Mouse (Mus musculus): ENCODE data around the gene Sema5b. TPM values are rescaled to one million over a fixed set of nuclear protein-coding genes. Genes with fewer than 3 reads are reported as not detected.

Sema5b gene
- polyA plus RNA-seq, 1 experiment: not detected

DNA sequence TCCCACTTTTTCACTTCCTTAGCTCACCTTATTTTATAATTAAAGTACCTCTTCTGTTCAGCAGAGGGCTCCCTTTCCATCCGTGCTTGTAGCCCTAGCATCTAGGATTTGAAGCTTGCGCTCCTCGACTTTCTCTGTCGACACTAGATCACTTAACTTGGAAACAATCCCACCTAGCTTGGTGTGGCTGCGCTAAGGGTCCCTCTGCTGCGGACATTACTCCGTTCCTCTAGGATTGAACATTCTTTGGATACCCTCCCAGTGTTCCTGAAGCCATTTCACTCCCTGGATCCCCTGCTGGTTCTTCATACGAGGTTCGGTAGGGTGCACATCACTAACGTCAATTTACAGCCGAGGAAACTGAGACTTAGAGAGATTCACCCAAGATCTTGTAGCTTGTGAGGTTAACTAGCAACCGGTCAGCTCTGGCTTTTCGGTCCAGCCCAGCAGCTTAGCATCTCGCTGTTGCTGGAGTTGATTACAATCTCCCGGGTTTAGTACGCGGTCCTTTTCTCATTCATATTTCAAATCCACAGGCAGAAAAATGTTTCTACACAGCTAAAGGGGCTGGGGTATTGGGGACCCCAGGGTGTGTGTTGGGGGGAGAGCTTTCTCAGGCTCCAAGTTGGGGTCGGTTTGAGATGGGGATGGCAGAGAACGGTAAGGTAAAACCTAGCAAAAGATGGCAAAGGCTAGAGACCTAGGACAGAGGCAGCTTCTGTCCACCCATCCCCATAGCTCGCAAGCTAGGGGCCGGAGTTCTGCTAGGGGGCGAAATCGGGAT is 420 bp upstream of the Sema5b start:
- Histone ChIP-seq H3K27ac (ENCODE audit: control insufficient read depth, insufficient read depth, low read depth, low read length, poor library complexity) (no peak overlapping the region; the same call in 1 of the 2 replicates), H3K4me3 (replicated peaks; ENCODE audit: control insufficient read depth, low read depth, low read length) (no peak overlapping the region), H3K4me1 (ENCODE audit: control insufficient read depth, insufficient read depth, low read length) (no peaks in the 10 kb centered on the region; the same call in 1 of the 2 replicates)
- TF ChIP-seq CTCF (IDR thresholded peaks at IDR 0.05; ENCODE audit: control insufficient read depth, insufficient read depth, low read length) (no peak), POLR2A (IDR thresholded peaks at IDR 0.05; ENCODE audit: borderline replicate concordance, control insufficient read depth, low read depth, low read length) (no peak)
- WGBS: 3% methylated on average over 23 of the region's 23 CpGs

DNA sequence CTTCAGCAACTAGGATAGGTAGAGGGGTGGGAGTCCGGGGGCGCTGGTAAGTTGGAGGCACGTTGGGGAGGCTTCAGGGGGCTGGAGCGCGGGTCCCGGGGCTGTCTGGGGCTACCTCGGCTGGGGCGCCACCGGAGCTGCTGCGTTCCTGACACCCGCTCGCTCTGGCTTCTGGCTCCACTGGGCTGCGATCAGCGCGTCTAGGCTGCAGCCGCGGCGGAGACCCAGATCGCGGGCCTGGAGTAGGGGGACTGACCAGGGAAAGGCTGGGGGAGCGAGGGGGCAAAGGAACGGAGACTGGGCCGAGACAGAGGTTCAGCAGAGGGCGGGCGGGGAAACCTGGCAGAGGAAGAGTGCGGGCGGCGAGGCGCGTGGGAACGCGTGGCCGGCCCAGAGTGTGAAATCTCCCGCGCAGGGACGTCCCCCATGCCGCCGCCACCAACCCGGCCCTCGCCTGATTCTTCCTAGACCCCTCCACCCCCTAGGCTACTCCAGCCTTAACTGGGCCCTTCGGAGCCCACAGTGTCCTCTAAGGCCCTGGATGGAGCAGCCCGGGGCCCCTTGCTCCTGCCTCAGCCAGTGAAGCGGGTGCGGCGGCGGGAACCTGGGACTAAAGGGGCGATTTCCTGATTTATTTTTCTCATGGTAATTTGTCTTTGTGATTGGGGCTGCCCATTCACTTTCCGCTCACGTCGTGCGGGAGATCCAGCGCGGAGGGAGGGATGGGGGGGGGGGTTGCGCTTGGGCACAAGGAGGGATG is 896 bp downstream of the Sema5b start:
- Histone ChIP-seq H3K4me3 (replicated peaks; ENCODE audit: control insufficient read depth, low read depth, low read length) (no peak overlapping the region), H3K27ac (ENCODE audit: control insufficient read depth, insufficient read depth, low read depth, low read length, poor library complexity) (no peak overlapping the region; the same call in 1 of the 2 replicates), H3K4me1 (ENCODE audit: control insufficient read depth, insufficient read depth, low read length) (no peaks in the 10 kb centered on the region; the same call in 1 of the 2 replicates)
- TF ChIP-seq CTCF (IDR thresholded peaks at IDR 0.05; ENCODE audit: control insufficient read depth, insufficient read depth, low read length) (no peak), POLR2A (IDR thresholded peaks at IDR 0.05; ENCODE audit: borderline replicate concordance, control insufficient read depth, low read depth, low read length) (no peak)
- 4% methylated on average over 54 of the region's 54 CpGs for WGBS

DNA sequence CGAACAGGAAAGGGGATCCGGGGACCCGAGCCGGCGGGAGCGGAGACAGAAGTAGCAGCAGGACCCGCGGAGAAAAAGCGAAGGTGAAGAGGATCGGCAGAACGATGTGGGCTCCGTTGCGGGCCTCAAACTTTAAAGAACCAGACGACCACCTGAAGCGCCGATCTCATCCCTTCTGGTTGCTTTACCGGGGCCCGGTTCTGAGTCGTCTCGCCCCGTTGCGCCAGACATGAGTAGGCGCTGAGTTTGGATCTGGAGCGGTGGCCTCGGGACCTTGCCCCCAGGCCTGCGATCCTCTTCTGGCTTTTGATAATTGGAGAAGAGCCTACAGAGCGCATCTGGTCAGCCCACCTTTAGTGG is 1.5 kb downstream of the Sema5b start:
- no peak overlapping the region for H3K4me3 ChIP-seq (replicated peaks; ENCODE audit: control insufficient read depth, low read depth, low read length)
- TF ChIP-seq CTCF (IDR thresholded peaks at IDR 0.05; ENCODE audit: control insufficient read depth, insufficient read depth, low read length) (no peak), POLR2A (IDR thresholded peaks at IDR 0.05; ENCODE audit: borderline replicate concordance, control insufficient read depth, low read depth, low read length) (no peak)
- H3K4me1 ChIP-seq (ENCODE audit: control insufficient read depth, insufficient read depth, low read length): no peaks in the 10 kb centered on the region; the same call in 1 of the 2 replicates
- H3K27ac ChIP-seq (ENCODE audit: control insufficient read depth, insufficient read depth, low read depth, low read length, poor library complexity): no peak overlapping the region
- 4% methylated on average over 27 of the region's 27 CpGs for WGBS

DNA sequence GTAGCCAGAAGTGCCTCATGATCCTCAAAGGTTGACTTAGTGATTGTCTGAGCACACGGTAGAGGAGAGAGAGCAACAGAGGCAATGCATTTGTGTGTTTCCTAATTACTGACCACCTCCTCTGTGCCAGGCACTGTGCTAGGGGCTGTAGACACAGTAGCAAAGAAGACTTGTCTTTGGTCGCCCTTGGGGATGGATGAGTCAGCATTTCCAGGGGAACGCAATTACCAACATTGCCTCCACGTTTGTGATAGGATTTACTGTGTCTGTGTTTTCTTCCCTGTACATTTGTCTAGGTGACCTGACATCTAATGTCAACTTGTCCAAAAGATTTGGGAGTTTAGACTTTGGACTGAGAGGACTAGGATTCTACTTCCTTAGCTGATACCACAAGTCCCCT is 4.8 kb downstream of the Sema5b start:
- TF ChIP-seq CTCF (IDR thresholded peaks at IDR 0.05; ENCODE audit: control insufficient read depth, insufficient read depth, low read length) (no peak), POLR2A (IDR thresholded peaks at IDR 0.05; ENCODE audit: borderline replicate concordance, control insufficient read depth, low read depth, low read length) (no peak)
- Histone ChIP-seq H3K4me1 (ENCODE audit: control insufficient read depth, insufficient read depth, low read length) (no peaks in the 10 kb centered on the region; the same call in 1 of the 2 replicates), H3K4me3 (replicated peaks; ENCODE audit: control insufficient read depth, low read depth, low read length) (no peak overlapping the region), H3K27ac (ENCODE audit: control insufficient read depth, insufficient read depth, low read depth, low read length, poor library complexity) (no peak overlapping the region)
- 41% methylated on average over 4 of the region's 4 CpGs for WGBS

DNA sequence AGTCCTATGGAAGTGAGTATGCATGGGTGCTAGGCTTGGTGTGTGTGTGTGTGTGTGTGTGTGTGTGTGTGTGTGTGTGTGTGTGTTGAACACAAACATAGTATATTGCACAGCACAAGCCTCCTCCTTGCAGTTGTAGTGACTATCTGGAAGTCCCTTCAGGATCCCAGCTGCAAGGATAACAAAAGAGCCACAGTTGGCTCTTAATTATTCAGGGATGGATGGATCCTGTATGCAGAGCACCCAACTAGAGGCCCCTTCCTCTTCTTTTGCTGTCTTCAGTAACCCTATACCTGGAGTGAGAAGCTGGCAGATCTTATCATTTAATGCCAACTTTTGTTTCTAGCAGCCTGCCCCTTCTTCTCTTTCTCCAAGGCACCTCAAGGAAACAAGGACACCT is 7.0 kb downstream of the Sema5b start:
- TF ChIP-seq CTCF (IDR thresholded peaks at IDR 0.05; ENCODE audit: control insufficient read depth, insufficient read depth, low read length): no peak
- no peak for TF ChIP-seq POLR2A (IDR thresholded peaks at IDR 0.05; ENCODE audit: borderline replicate concordance, control insufficient read depth, low read depth, low read length)
- H3K4me1 ChIP-seq (ENCODE audit: control insufficient read depth, insufficient read depth, low read length): no peaks in the 10 kb centered on the region; the same call in 1 of the 2 replicates
- no peak overlapping the region for H3K27ac ChIP-seq (ENCODE audit: control insufficient read depth, insufficient read depth, low read depth, low read length, poor library complexity)
- H3K4me3 ChIP-seq (replicated peaks; ENCODE audit: control insufficient read depth, low read depth, low read length): no peak overlapping the region

DNA sequence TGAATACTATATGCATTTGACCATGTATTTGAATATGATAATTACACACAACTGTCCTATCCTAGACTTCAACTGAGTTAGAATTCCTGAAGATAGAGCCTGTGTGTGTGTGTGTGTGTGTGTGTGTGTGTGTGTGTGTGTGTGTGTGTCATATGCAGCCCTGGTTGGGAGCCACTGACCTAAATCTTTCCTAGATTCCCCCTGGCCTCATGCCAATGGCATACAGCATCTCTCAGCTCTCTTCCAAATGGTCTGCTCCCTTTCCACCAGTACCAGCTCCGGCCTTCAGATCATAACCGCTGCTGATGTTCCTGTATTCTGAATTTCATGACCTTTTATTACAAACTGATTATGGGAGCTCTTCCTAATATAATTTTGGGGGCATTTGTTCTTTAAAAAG is 8.4 kb downstream of the Sema5b start:
- Histone ChIP-seq H3K4me1 (ENCODE audit: control insufficient read depth, insufficient read depth, low read length) (no peaks in the 10 kb centered on the region), H3K4me3 (replicated peaks; ENCODE audit: control insufficient read depth, low read depth, low read length) (no peak overlapping the region), H3K27ac (ENCODE audit: control insufficient read depth, insufficient read depth, low read depth, low read length, poor library complexity) (no peak overlapping the region)
- 87% methylated on average over 2 of the region's 2 CpGs for WGBS
- TF ChIP-seq POLR2A (IDR thresholded peaks at IDR 0.05; ENCODE audit: borderline replicate concordance, control insufficient read depth, low read depth, low read length) (no peak), CTCF (IDR thresholded peaks at IDR 0.05; ENCODE audit: control insufficient read depth, insufficient read depth, low read length) (no peak)

DNA sequence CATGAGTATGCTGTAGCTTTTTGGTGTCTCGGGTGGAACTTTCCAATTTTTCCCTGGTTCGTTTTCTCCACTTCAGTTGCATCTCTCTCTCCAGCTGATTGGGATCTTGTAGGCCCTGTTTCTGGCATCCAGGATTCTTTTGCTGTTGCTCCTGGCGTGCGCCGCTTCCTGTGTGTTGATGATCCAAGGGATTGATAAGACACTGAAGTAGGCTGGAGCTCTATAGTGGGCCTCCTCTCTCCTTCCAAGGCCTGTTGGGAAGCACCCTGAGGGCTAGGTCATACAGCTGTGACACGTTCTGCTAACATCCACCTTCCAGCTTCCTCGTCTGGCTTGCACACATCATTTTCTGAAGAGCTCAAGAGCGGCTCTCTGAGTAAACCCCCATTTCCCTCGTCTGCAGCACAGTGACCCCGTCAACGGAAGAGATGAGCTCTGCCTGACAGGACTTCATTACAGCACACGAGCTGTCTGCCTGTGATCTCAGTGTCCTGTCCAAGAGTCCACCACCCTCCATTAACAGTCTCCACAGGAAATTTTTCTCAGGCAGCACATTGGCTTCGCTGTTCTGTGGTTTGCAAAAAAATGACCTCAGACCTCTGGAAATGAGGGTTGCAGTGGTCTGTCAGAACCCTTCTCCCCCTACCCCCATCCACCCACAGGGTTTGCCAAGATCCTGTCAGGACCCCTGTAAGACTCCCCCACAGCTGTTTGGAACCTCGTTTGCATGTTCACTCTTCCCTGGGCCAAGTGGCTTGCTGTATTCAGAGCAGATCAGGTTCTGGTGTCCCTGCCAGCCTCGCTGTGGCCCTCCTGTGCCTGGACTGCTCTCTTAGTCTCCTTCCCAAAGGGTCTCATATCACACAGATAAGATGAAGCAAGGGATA is 14.9 kb downstream of the Sema5b start:
- WGBS: 70% methylated on average over 15 of the region's 15 CpGs
- no peak overlapping the region for H3K4me3 ChIP-seq (replicated peaks; ENCODE audit: control insufficient read depth, low read depth, low read length)
- no peaks in the 10 kb centered on the region for H3K4me1 ChIP-seq (ENCODE audit: control insufficient read depth, insufficient read depth, low read length)
- no peak for TF ChIP-seq CTCF (IDR thresholded peaks at IDR 0.05; ENCODE audit: control insufficient read depth, insufficient read depth, low read length)
- no peak for TF ChIP-seq POLR2A (IDR thresholded peaks at IDR 0.05; ENCODE audit: borderline replicate concordance, control insufficient read depth, low read depth, low read length)
- H3K27ac ChIP-seq (ENCODE audit: control insufficient read depth, insufficient read depth, low read depth, low read length, poor library complexity): no peak overlapping the region
